Mouse (Mus musculus) forebrain, embryonic 10.5 days (tissue): Measurements from ENCODE around the gene Atp2b4. TPM values are rescaled to one million over a fixed set of nuclear protein-coding genes. Genes with fewer than 3 reads are reported as not detected.
A peak's percentile ranks its signal among the peaks of the same experiment; 100 is the strongest.

ENCODE experiments used
- DNase-seq: peaks from one replicate; pipeline ENCODE4 v3.0.0-alpha.2; 2017; ENCODE audit warnings: low spot score; ENCODE audit errors: extremely low spot score
- H3K27ac ChIP-seq: fragments of 300-500 bp; sonication (generic); 2 replicates; pipeline ENCODE4 v1.5.1; 2016; ENCODE audit warnings: mild to moderate bottlenecking
- H3K27me3 ChIP-seq: fragments of 300-500 bp; sonication (generic); 2 replicates; pipeline ENCODE4 v1.6.1; 2016; ENCODE audit warnings: mild to moderate bottlenecking; ENCODE audit not compliant: poor library complexity, severe bottlenecking
- H3K36me3 ChIP-seq: fragments of 300-500 bp; sonication (generic); replicated peaks from 2 replicates; pipeline ENCODE4 v1.6.1; 2016; ENCODE audit warnings: mild to moderate bottlenecking, moderate library complexity
- H3K4me1 ChIP-seq: fragments of 300-500 bp; sonication (generic); 2 replicates; pipeline ENCODE4 v1.6.1; 2016
- H3K4me3 ChIP-seq: fragments of 300-500 bp; sonication (generic); 2 replicates; pipeline ENCODE4 v1.5.1; 2016; ENCODE audit warnings: mild to moderate bottlenecking, moderate library complexity
- H3K9me3 ChIP-seq: fragments of 300-500 bp; sonication (generic); 2 replicates; pipeline ENCODE4 v1.6.1; 2016; ENCODE audit warnings: mild to moderate bottlenecking, moderate library complexity
- WGBS: fragments of 180-500 bp; shearing (Covaris S2); methylation state at CpG from one replicate; pipeline ENCODE4 v1.1.7; 2016; 5-methylcytosine and 5-hydroxymethylcytosine counted together
- polyA plus RNA-seq: library from polyadenylated mRNA; unstranded; fragments of >200 nt; fragmentation: Nextera tagmentation; extraction: Ambion mirVana; gene quantifications from 2 replicates; pipeline ENCODE4 v1.2.1, GENCODE M21; 2016

The Atp2b4 gene
- polyA plus RNA-seq, 1 experiment from 2014 or later: 4.2 TPM

DNA sequence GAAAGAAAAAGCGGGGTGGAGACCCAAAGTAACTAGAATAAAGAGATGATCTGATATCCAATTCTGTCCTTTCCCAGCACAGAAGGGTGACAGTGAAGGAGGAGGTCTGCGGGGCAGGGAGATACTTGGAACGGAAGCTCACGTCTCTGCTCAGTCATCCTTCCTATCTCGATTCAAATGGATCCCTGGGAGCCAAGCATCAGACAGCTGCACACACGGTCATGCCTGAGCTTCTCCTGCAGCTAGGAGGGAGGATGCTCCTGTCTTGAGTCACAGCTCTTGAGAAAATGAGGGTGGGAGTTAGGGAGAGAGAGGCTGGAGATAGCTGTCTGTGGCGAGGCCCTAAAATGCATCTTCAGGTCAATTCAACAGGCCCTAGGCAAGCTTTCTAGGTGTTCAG, 64.2 kb downstream of the Atp2b4 start:
- Histone ChIP-seq H3K9me3 (no peaks in the 10 kb centered on the region), H3K36me3 (peaks cover 5% of the 10 kb centered on the region; the same call in 1 of the 2 replicates), H3K4me1 (peaks cover 29% of the 10 kb centered on the region), H3K27ac (no peak overlapping the region), H3K4me3 (no peak overlapping the region), H3K27me3 (peaks cover 38% of the 10 kb centered on the region)
- WGBS: 68% methylated on average over 7 of the region's 7 CpGs
- no peak for DNase-seq

DNA sequence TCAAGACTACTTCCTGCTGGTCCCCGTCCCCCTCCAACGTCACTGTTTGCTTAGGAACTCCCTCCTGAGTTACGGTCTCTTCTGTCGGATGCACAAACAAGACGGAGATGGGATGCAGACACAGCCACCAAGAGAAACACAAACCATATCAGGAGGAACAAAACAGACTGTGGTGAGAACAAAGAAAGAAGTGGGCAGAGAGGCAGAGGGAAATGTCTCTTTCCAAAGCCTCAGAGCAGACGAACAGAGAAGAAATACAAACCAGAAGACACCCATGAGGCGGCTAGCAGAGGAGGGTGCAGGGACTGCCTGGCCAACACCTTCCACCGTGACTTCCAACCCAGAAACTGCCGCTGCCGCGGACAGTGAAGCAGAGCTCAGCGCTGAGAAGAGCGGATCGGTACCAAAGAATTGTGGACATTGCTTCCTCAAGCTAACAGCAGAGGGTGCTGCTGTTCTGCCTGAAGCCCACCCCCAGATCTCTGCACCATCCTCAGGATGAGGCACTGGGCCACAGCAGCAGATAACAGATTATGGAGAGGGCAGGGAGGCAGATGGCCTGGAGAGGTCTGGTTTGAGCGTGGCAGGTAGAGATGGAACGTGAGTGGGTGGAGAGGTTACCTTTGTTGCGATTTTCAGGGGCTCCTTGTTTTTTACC, 64.7 kb downstream of the Atp2b4 start:
- peak overlapping the region; percentile 48 for H3K4me3 ChIP-seq
- peaks cover 23% of the 10 kb centered on the region for H3K4me1 ChIP-seq
- H3K27ac ChIP-seq: peak overlapping the region; percentile 85
- H3K36me3 ChIP-seq: peaks cover 8% of the 10 kb centered on the region; the same call in 1 of the 2 replicates
- WGBS: 20% methylated on average over 17 of the region's 17 CpGs
- peaks cover 35% of the 10 kb centered on the region for H3K27me3 ChIP-seq
- peak; percentile 70 for DNase-seq
- no peaks in the 10 kb centered on the region for H3K9me3 ChIP-seq

DNA sequence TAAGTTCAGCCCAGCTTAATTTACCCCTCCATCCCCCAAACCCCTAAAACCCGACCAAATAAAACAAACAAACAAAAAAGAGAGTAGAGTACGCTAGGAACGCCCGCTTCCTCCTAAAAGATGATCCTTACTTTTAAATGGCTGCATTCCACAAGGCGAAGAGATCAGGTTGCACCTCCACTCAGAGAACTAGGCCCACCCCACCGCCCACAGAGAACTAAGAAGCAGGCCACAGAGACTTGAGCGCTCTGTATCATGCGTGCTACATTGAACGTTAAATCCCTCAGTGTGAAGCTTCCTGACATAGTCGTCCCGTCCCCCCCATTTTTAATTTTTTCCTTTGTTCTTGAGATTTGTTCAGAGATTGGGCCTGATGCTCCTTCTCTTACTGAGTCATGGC, 68.0 kb downstream of the Atp2b4 start:
- Histone ChIP-seq H3K4me3 (no peak overlapping the region), H3K9me3 (no peaks in the 10 kb centered on the region), H3K27ac (no peak overlapping the region), H3K4me1 (peaks cover 19% of the 10 kb centered on the region), H3K36me3 (peaks cover 22% of the 10 kb centered on the region), H3K27me3 (peaks cover 25% of the 10 kb centered on the region)
- 61% methylated on average over 11 of the region's 11 CpGs for WGBS
- no peak for DNase-seq

DNA sequence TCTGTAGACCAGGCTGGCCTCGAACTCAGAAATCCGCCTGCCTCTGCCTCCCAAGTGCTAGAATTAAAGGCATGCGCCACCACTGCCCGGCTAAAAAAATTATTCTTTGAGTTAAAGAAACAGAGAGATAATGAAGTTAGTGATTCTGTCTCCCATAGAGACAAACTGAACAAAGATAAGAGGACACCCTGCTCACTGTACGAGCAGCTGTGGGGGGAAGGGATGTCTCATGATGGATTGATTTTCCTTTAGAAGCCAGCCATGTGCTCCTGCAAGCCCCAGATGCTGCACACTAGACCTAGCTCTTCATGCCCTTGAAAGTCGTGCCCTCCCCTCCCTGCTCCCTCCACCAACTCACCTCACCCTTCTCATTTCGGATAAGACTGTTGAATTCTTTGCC, 72.5 kb downstream of the Atp2b4 start:
- H3K27ac ChIP-seq: no peak overlapping the region
- no peaks in the 10 kb centered on the region for H3K9me3 ChIP-seq
- 90% methylated on average over 7 of the region's 7 CpGs for WGBS
- peaks cover 6% of the 10 kb centered on the region; the same call in 1 of the 2 replicates for H3K4me1 ChIP-seq
- H3K36me3 ChIP-seq: peaks cover 22% of the 10 kb centered on the region
- no peak for DNase-seq
- H3K4me3 ChIP-seq: no peak overlapping the region
- no peaks in the 10 kb centered on the region for H3K27me3 ChIP-seq

DNA sequence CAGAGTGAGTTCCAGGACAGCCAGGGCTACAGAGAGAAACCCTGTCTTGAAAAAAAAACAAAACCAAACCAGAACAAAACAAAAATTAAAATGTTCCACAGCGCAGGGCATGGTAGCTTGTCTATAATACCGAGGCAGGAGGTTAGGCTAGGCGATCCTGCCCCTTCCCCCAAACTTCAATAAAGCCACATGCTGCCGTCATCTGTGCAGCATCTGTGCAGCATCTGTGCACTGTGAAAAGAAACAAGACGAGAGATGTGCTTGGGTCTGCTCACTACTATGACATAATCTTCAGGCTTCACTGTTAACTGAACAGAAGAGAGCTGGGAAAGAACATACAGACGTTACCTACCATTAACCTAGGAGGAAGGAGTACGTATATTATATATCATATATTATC, 80.5 kb downstream of the Atp2b4 start:
- Histone ChIP-seq H3K4me3 (no peak overlapping the region), H3K4me1 (no peaks in the 10 kb centered on the region), H3K27ac (no peak overlapping the region), H3K27me3 (no peaks in the 10 kb centered on the region), H3K9me3 (no peaks in the 10 kb centered on the region), H3K36me3 (no peaks in the 10 kb centered on the region)
- DNase-seq: no peak
- WGBS: 88% methylated on average over 7 of the region's 7 CpGs

DNA sequence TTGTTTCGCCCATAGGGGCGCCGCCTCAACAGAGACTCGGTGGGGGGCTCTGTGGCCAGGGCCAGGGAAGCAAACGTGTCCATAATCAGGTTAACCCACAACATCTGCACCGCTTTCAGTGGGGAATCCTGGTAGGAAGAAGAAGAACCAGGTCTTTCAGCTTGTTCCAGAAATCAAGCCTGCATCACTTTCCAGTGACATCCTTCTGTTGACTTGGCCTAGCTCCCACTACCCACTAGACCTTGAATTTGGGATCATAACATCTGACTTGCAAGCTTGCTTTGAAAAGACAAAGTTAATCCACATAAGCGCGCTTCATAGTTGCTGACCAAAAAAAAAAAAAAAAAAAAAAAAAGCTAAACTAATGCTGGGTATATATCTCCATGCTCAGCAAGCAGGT, 82.1 kb downstream of the Atp2b4 start:
- WGBS: 88% methylated on average over 8 of the region's 8 CpGs
- no peaks in the 10 kb centered on the region for H3K9me3 ChIP-seq
- no peaks in the 10 kb centered on the region for H3K36me3 ChIP-seq
- no peak for DNase-seq
- 0 out of 2 replicates have a peak, but pooled peaks cover 7% of the 10 kb centered on the region for H3K4me1 ChIP-seq
- no peak overlapping the region for H3K27ac ChIP-seq
- no peaks in the 10 kb centered on the region for H3K27me3 ChIP-seq
- H3K4me3 ChIP-seq: no peak overlapping the region

DNA sequence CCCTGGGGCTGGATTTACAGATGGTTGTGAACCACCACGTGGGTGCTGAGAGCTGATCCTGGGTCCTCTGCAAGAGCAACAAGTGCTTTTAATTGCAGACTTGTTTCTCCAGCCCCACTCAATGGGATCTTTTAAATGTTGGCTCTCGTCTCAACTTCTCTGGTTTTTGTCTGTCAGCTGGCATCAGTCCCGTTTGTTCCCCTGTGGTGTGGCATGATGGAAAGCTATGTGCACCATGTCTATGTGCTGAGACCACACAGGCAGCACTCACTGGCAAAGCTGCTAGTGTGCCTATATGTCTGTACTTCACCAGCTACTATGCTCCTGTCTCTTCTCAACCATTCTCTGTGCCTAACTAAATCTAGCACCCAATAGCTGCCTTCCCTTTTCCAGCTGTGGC, 82.5 kb downstream of the Atp2b4 start:
- WGBS: 84% methylated on average over 3 of the region's 3 CpGs
- no peak overlapping the region for H3K27ac ChIP-seq
- DNase-seq: no peak

DNA sequence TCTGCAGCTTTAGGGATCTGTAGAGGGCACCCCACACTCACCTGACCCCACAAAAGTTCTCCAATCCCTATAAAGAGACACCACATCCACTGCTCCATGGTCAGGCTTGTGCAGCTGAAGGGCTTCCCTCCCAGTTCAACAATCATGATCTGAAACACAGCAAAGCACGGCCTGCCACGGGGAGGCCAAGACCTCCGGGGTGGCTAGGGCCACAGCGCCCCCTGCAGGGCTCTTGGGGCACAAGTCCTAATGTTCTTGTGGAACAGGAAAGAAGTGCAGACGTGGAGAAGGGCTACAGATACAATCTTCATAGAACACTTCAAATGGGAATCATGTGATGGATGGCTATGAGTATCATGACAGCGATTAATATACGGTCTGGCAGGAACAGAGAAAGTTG, 84.4 kb downstream of the Atp2b4 start:
- DNase-seq: no peak
- Histone ChIP-seq H3K36me3 (no peaks in the 10 kb centered on the region), H3K27ac (no peak overlapping the region), H3K9me3 (no peaks in the 10 kb centered on the region), H3K4me3 (no peak overlapping the region), H3K27me3 (no peaks in the 10 kb centered on the region), H3K4me1 (peaks cover 28% of the 10 kb centered on the region)
- 25% methylated on average over 7 of the region's 7 CpGs for WGBS

More for the DNA sequence above, 82.5 kb downstream of the Atp2b4 start:
- Histone ChIP-seq H3K27me3 (no peaks in the 10 kb centered on the region), H3K36me3 (no peaks in the 10 kb centered on the region), H3K9me3 (no peaks in the 10 kb centered on the region), H3K4me1 (peaks cover 10% of the 10 kb centered on the region), H3K4me3 (no peak overlapping the region)

DNA sequence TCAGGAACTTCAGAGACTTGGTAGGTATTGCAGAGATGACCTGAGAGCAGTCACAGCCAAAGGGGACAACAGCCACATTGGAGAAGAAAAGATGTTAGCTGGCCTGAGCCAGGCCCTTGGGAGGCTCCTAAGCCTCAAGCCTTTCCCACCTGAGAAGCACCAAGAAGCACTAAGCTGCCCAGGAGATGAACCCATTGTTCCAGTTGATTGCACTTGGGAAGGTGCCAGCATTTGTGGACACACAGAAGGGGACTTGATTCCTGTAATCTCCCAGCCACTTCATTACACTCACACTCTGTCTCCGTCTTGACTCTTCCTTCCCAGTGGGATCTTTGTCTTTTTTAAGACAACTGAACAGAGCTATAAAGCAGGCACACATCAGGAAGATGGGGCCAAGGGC, 85.7 kb downstream of the Atp2b4 start:
- no peak for DNase-seq
- Histone ChIP-seq H3K4me1 (peaks cover 40% of the 10 kb centered on the region), H3K27me3 (no peaks in the 10 kb centered on the region), H3K36me3 (no peaks in the 10 kb centered on the region), H3K27ac (no peak overlapping the region), H3K9me3 (no peaks in the 10 kb centered on the region), H3K4me3 (no peak overlapping the region)
- WGBS: 83% methylated on average over 1 of the region's 1 CpGs

DNA sequence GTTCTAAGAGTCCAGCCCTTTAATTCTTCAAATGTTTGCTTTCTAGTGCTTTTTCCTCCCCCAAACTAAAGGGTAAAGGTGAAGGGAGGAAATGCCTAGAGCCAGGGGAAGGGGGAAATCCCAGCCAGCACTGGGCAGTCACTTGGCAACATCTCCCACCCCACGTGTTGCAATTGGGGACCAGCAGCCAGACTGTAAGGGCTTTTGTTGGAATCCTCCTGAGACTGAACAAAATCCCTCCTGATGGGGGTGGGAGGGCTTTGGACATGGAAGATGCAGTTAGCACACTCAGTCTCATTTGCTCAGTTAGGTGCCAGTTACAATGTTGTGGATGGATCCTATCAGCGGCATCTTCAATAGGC, 87.9 kb downstream of the Atp2b4 start:
- WGBS: 41% methylated on average over 2 of the region's 2 CpGs
- no peaks in the 10 kb centered on the region for H3K27me3 ChIP-seq
- no peak for DNase-seq
- no peak overlapping the region for H3K4me3 ChIP-seq
- H3K36me3 ChIP-seq: no peaks in the 10 kb centered on the region
- peaks cover 49% of the 10 kb centered on the region for H3K4me1 ChIP-seq
- no peaks in the 10 kb centered on the region for H3K9me3 ChIP-seq
- 0 out of 2 replicates have a peak overlapping the region, but pooled peaks have one; percentile 53 for H3K27ac ChIP-seq

DNA sequence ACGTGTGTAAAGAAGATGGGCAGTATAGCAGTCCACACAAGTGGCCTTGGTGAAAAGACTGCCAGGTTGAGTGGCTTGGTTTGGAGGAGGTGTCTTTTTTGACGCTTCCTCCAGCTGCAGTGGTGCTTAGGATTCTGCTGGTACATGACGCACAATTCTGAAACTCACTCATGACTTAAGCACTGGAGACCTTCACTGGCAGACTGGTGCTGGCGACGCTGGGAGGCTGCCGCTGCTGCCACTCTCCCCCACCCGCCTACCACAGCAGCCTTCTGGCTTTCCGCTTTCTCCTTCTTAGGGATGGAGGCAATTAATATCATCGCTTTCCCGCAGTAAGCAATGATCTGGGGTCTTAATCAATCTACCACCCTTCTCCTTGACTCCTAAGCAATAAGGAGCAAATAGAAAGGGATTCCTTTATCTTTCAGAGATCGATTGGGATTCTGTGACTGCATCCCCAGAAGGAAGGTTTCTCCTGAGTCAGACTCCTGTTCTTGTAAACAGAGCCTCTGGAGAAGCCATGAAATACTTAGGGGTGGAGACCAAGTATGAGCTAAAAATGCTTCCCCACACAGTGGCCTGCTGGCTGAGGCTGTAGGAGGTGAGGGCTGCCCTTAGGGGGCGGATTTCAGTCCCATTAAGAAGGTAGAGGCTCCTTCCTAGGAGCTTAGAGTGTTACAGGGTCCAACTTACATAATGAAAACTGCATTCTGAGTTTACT, 88.4 kb downstream of the Atp2b4 start:
- 0 out of 2 replicates have a peak overlapping the region, but pooled peaks have one; percentile 53 for H3K27ac ChIP-seq
- 58% methylated on average over 12 of the region's 12 CpGs for WGBS

DNA sequence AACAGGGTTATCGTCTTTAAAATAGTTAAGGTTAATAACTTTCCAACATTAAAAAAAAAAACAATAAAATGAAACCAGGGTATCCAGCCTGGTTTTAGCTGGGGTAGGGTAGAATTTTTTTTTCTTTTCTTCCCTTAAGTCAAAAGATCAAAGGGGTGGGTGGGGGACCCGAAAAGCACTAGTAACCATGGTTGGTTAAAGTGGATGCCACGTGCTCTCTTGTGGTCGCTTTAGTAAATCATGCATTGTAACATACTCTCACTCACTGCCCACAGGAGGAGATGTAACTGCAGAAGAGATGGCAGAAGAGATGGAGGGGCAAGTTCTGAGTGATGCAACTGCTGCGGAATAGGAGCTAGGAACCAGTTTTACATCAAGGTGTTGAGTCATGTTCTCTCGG, 89.5 kb downstream of the Atp2b4 start:
- peaks cover 3% of the 10 kb centered on the region for H3K36me3 ChIP-seq
- 49% methylated on average over 6 of the region's 6 CpGs for WGBS
- no peak for DNase-seq
- no peaks in the 10 kb centered on the region for H3K27me3 ChIP-seq
- peak overlapping the region; percentile 56; the same call in 1 of the 2 replicates for H3K27ac ChIP-seq
- no peaks in the 10 kb centered on the region for H3K9me3 ChIP-seq
- H3K4me3 ChIP-seq: no peak overlapping the region
- peaks cover 49% of the 10 kb centered on the region for H3K4me1 ChIP-seq

More for the DNA sequence above, 88.4 kb downstream of the Atp2b4 start:
- no peak overlapping the region for H3K4me3 ChIP-seq
- peaks cover 49% of the 10 kb centered on the region for H3K4me1 ChIP-seq
- no peaks in the 10 kb centered on the region for H3K27me3 ChIP-seq
- H3K36me3 ChIP-seq: no peaks in the 10 kb centered on the region
- DNase-seq: no peak
- H3K9me3 ChIP-seq: no peaks in the 10 kb centered on the region

DNA sequence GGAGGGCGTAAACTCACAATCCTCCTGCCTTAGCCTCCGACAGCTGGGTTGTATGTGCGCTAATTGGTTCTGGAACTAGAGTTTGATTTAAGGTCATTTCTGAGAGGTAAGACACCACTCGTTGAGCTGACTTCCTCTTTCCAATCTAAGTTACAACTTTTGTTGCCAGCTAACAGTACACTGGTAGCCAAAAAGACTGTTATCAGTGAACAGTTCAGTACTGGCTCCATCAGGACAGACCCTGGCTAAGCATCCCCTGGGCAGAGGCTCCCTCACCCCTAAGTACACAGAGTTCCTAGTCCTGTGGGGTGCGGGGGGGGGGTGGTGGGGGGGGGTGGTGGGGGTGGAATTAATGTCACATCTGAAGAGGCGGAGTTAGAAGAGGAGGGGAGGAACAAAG, 89.9 kb downstream of the Atp2b4 start:
- peak overlapping the region; percentile 25; the same call in 1 of the 2 replicates for H3K27ac ChIP-seq

More for the DNA sequence above, 89.9 kb downstream of the Atp2b4 start:
- H3K9me3 ChIP-seq: no peaks in the 10 kb centered on the region
- no peaks in the 10 kb centered on the region for H3K27me3 ChIP-seq
- 55% methylated on average over 6 of the region's 6 CpGs for WGBS
- no peak overlapping the region for H3K4me3 ChIP-seq
- peaks cover 49% of the 10 kb centered on the region for H3K4me1 ChIP-seq
- peaks cover 3% of the 10 kb centered on the region for H3K36me3 ChIP-seq
- DNase-seq: no peak
